Mouse (Mus musculus) CH12.LX (cell line): ENCODE data around the gene Slc25a44. TPM values are rescaled to one million over a fixed set of nuclear protein-coding genes. Genes with fewer than 3 reads are reported as not detected.
A peak's percentile ranks its signal among the peaks of the same experiment; 100 is the strongest.

Experiments used
- DNase-seq: peaks from one replicate; pipeline ENCODE4 v3.0.0-alpha.2; 2013; ENCODE audit errors: extremely low read depth
- H3K27ac ChIP-seq: 2 replicates; pipeline ENCODE4 v1.5.1; 2012; ENCODE audit warnings: low read depth, mild to moderate bottlenecking, control low read depth, moderate library complexity; ENCODE audit not compliant: insufficient read depth
- H3K27me3 ChIP-seq: replicated peaks from 2 replicates; pipeline ENCODE3; 2012; ENCODE audit warnings: inconsistent platforms
- H3K36me3 ChIP-seq, 2 experiments: replicated peaks in 1 of 2; 2 replicates each; pipeline versions ENCODE3 to v1.6.1; 2012; ENCODE audit warnings: inconsistent platforms in 1 of 2, low read length in 1 of 2, mild to moderate bottlenecking in 1 of 2, mixed read lengths in 1 of 2, moderate library complexity in 1 of 2; ENCODE audit not compliant: control insufficient read depth in 1 of 2, insufficient read depth in 1 of 2
- H3K4me1 ChIP-seq, 2 experiments: 2 replicates each; pipeline ENCODE4 v1.6.1; 2012; ENCODE audit warnings: inconsistent platforms in 1 of 2, moderate library complexity in 1 of 2; ENCODE audit not compliant: insufficient read depth in 2 of 2, control insufficient read depth in 1 of 2
- H3K4me2 ChIP-seq: 2 replicates; pipeline ENCODE4 v1.6.1; 2012; ENCODE audit warnings: low read depth, mild to moderate bottlenecking, control low read depth; ENCODE audit not compliant: poor library complexity, insufficient read depth, severe bottlenecking
- H3K4me3 ChIP-seq, 3 experiments: fragments of 150-350 bp in 1 of 3; sonication (generic) in 1 of 3; replicated peaks in 1 of 3; 2 replicates each; pipeline versions ENCODE3 to v1.5.1; 2011 to 2012; ENCODE audit warnings: low read depth in 2 of 3, low read length in 2 of 3, mild to moderate bottlenecking in 2 of 3, moderate library complexity in 2 of 3, control low read depth in 1 of 3, improper control_type of control experiment in 1 of 3, inconsistent platforms in 1 of 3, mixed read lengths in 1 of 3; ENCODE audit not compliant: poor library complexity in 1 of 3
- H3K79me2 ChIP-seq: replicated peaks from 2 replicates; pipeline ENCODE4 v1.6.1; 2012; ENCODE audit warnings: mild to moderate bottlenecking, moderate library complexity; ENCODE audit not compliant: control insufficient read depth, poor library complexity, insufficient read depth, severe bottlenecking; ENCODE audit errors: extremely low read depth
- H3K9ac ChIP-seq: 2 replicates; pipeline ENCODE4 v1.6.1; 2012; ENCODE audit warnings: low read depth, mild to moderate bottlenecking, control low read depth, moderate library complexity; ENCODE audit not compliant: insufficient read depth
- H3K9me3 ChIP-seq: replicated peaks from 2 replicates; pipeline ENCODE3; 2012; ENCODE audit warnings: low read length, inconsistent platforms, mixed read lengths
- BHLHE40 ChIP-seq: IDR thresholded peaks from 2 replicates; pipeline ENCODE4 v1.6.1; 2011; ENCODE audit warnings: mild to moderate bottlenecking, low read depth, low read length, improper control_type of control experiment
- CHD1 ChIP-seq: IDR thresholded peaks from 2 replicates; pipeline ENCODE4 v1.6.1; 2012; ENCODE audit warnings: low read depth, low read length, improper control_type of control experiment, inconsistent platforms
- CTCF ChIP-seq, 2 experiments: IDR thresholded peaks in 1 of 2; conservative IDR thresholded peaks in 1 of 2; 2 replicates each; pipeline ENCODE4 v1.5.1; 2011 to 2012; ENCODE audit warnings: low read depth in 2 of 2, low read length in 2 of 2, improper control_type of control experiment in 1 of 2, inconsistent platforms in 1 of 2, mild to moderate bottlenecking in 1 of 2, moderate library complexity in 1 of 2
- E2F4 ChIP-seq: IDR thresholded peaks from 2 replicates; pipeline ENCODE4 v1.6.1; 2011; ENCODE audit warnings: low read depth, low read length, improper control_type of control experiment; ENCODE audit not compliant: insufficient replicate concordance
- ELF1 ChIP-seq: IDR thresholded peaks from 2 replicates; pipeline ENCODE4 v1.6.1; 2014; ENCODE audit warnings: low read depth, mild to moderate bottlenecking, inconsistent platforms, low read length, improper control_type of control experiment
- EP300 ChIP-seq: IDR thresholded peaks from 2 replicates; pipeline ENCODE4 v1.6.1; 2011; ENCODE audit warnings: low read length, improper control_type of control experiment
- GABPA ChIP-seq: IDR thresholded peaks from 2 replicates; pipeline ENCODE4 v1.6.1; 2012; ENCODE audit warnings: low read depth, low read length, improper control_type of control experiment, inconsistent platforms; ENCODE audit not compliant: insufficient replicate concordance
- HCFC1 ChIP-seq: IDR thresholded peaks from 2 replicates; pipeline ENCODE4 v1.6.1; 2012; ENCODE audit warnings: low read depth, mild to moderate bottlenecking, inconsistent platforms, low read length, improper control_type of control experiment
- IRF4 ChIP-seq: IDR thresholded peaks from 2 replicates; pipeline ENCODE4 v1.6.1; 2014; ENCODE audit warnings: low read depth, mild to moderate bottlenecking, inconsistent platforms, low read length, improper control_type of control experiment
- JUND ChIP-seq: conservative IDR thresholded peaks from 2 replicates; pipeline ENCODE4 v1.6.1; 2011; ENCODE audit warnings: low read depth, low read length, improper control_type of control experiment
- KAT2A ChIP-seq: IDR thresholded peaks from 2 replicates; pipeline ENCODE4 v1.6.1; 2012; ENCODE audit warnings: low read length, improper control_type of control experiment, inconsistent platforms; ENCODE audit not compliant: insufficient replicate concordance
- MAX ChIP-seq: IDR thresholded peaks from 2 replicates; pipeline ENCODE4 v1.6.1; 2011; ENCODE audit warnings: low read length, improper control_type of control experiment
- MXI1 ChIP-seq: IDR thresholded peaks from 2 replicates; pipeline ENCODE4 v1.6.1; 2011; ENCODE audit warnings: mild to moderate bottlenecking, low read depth, low read length, improper control_type of control experiment
- MYC ChIP-seq: IDR thresholded peaks from 2 replicates; pipeline ENCODE4 v1.6.1; 2011; ENCODE audit warnings: low read depth, mild to moderate bottlenecking, improper control_type of control experiment, low read length
- NELFE ChIP-seq: IDR thresholded peaks from 2 replicates; pipeline ENCODE4 v1.6.1; 2011; ENCODE audit warnings: low read depth, low read length, improper control_type of control experiment
- NRF1 ChIP-seq: IDR thresholded peaks from 2 replicates; pipeline ENCODE4 v1.6.1; 2014; ENCODE audit warnings: low read depth, mild to moderate bottlenecking, inconsistent platforms, low read length, improper control_type of control experiment, moderate library complexity
- PAX5 ChIP-seq: IDR thresholded peaks from 2 replicates; pipeline ENCODE4 v1.6.1; 2012; ENCODE audit warnings: low read length, inconsistent platforms, mixed read lengths
- POLR2A ChIP-seq: IDR thresholded peaks from 2 replicates; pipeline ENCODE4 v1.6.1; 2011; ENCODE audit warnings: low read depth, mild to moderate bottlenecking, improper control_type of control experiment, low read length
- POLR2AphosphoS2 ChIP-seq: IDR thresholded peaks from 2 replicates; pipeline ENCODE4 v1.6.1; 2011; ENCODE audit warnings: low read depth, low read length, improper control_type of control experiment
- RAD21 ChIP-seq: IDR thresholded peaks from 2 replicates; pipeline ENCODE4 v1.6.1; 2011; ENCODE audit warnings: low read depth, mild to moderate bottlenecking, low read length, improper control_type of control experiment, moderate library complexity
- RCOR1 ChIP-seq: conservative IDR thresholded peaks from 2 replicates; pipeline ENCODE4 v1.6.1; 2012; ENCODE audit warnings: low read depth, mild to moderate bottlenecking, inconsistent platforms, low read length, improper control_type of control experiment
- SIN3A ChIP-seq: IDR thresholded peaks from 2 replicates; pipeline ENCODE4 v1.6.1; 2012; ENCODE audit warnings: low read length, improper control_type of control experiment, inconsistent platforms
- SMC3 ChIP-seq: IDR thresholded peaks from 2 replicates; pipeline ENCODE4 v1.6.1; 2011; ENCODE audit warnings: low read depth, low read length, improper control_type of control experiment
- TBP ChIP-seq: conservative IDR thresholded peaks from 2 replicates; pipeline ENCODE4 v1.6.1; 2011; ENCODE audit warnings: low read depth, low read length, improper control_type of control experiment
- TCF12 ChIP-seq: IDR thresholded peaks from 2 replicates; pipeline ENCODE4 v1.6.1; 2014; ENCODE audit warnings: low read depth, mild to moderate bottlenecking, inconsistent platforms, low read length, improper control_type of control experiment
- UBTF ChIP-seq: IDR thresholded peaks from 2 replicates; pipeline ENCODE4 v1.6.1; 2012; ENCODE audit warnings: low read depth, mild to moderate bottlenecking, inconsistent platforms, low read length, improper control_type of control experiment, moderate library complexity
- USF1 ChIP-seq: IDR thresholded peaks from 2 replicates; pipeline ENCODE4 v1.6.1; 2014; ENCODE audit warnings: low read depth, mild to moderate bottlenecking, inconsistent platforms, low read length, improper control_type of control experiment
- USF2 ChIP-seq: conservative IDR thresholded peaks from 2 replicates; pipeline ENCODE4 v1.6.1; 2011; ENCODE audit warnings: low read depth, low read length, improper control_type of control experiment
- ZC3H11A ChIP-seq: IDR thresholded peaks from 2 replicates; pipeline ENCODE4 v1.6.1; 2012; ENCODE audit warnings: low read depth, mild to moderate bottlenecking, inconsistent platforms, low read length, improper control_type of control experiment
- ZMIZ1 ChIP-seq: IDR thresholded peaks from 2 replicates; pipeline ENCODE4 v1.6.1; 2012; ENCODE audit warnings: low read depth, mild to moderate bottlenecking, inconsistent platforms, low read length, improper control_type of control experiment
- ZNF384 ChIP-seq: IDR thresholded peaks from 2 replicates; pipeline ENCODE4 v1.6.1; 2012; ENCODE audit warnings: low read depth, low read length, improper control_type of control experiment, inconsistent platforms
- dilution Hi-C: fragments of 300-500 bp; cut with MboI; formaldehyde crosslinking; loops from 2 replicates; pipeline ENCODE4 v1.14.3; 2020; ENCODE audit warnings: low sequenced_read_pairs; ENCODE audit not compliant: extremely low pct_unique_long_range_greater_than_20kb, extremely low pct_ligation_motif_present
- in situ Hi-C: fragments of 300-500 bp; cut with MboI; formaldehyde crosslinking; loops from 3 replicates; pipeline ENCODE4 v1.14.3; 2019; ENCODE audit warnings: low sequenced_read_pairs, low pct_ligation_motif_present, low pct_unique_long_range_greater_than_20kb, mixed read lengths
- polyA plus RNA-seq: library from polyadenylated mRNA; unstranded; fragments of >175 nt; gene quantifications from 2 replicates; pipeline ENCODE4 v1.2.1, GENCODE M21; 2012; ENCODE audit warnings: low read depth; ENCODE audit not compliant: insufficient read length
- total RNA-seq, 2 experiments: library from RNA; depleted of rRNA; stranded (reverse); fragments of 300-350 nt in 1 of 2; fragments of >200 nt in 1 of 2; gene quantifications; 2 replicates each; pipeline ENCODE4 v1.2.3; 2012 to 2014

The Slc25a44 gene
- total and polyA plus RNA-seq, 3 experiments, result 8.9 to 17.5 (median 13.2) TPM

DNA sequence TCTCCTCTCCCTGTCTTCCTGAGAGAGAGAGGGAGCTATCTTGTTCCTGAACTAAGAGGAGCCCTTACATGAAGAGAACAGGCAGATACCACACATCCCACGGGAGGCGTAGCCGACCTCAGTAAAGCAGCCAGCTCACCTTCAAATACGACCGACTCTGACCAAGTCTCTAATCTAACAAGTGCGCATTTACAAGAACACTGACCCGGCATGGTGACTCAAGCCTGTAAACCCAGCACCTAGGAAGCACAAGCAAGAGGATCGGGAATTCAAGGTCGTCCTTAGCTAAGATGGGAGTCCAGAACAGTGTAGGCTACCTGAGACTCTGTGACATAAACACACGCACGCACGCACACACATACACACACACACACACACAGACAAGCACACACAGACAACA, 17.5 kb upstream of the Slc25a44 start:
- no peak overlapping the region for H3K4me3 ChIP-seq
- no peaks in the 10 kb centered on the region for H3K27me3 ChIP-seq
- no peak for DNase-seq

DNA sequence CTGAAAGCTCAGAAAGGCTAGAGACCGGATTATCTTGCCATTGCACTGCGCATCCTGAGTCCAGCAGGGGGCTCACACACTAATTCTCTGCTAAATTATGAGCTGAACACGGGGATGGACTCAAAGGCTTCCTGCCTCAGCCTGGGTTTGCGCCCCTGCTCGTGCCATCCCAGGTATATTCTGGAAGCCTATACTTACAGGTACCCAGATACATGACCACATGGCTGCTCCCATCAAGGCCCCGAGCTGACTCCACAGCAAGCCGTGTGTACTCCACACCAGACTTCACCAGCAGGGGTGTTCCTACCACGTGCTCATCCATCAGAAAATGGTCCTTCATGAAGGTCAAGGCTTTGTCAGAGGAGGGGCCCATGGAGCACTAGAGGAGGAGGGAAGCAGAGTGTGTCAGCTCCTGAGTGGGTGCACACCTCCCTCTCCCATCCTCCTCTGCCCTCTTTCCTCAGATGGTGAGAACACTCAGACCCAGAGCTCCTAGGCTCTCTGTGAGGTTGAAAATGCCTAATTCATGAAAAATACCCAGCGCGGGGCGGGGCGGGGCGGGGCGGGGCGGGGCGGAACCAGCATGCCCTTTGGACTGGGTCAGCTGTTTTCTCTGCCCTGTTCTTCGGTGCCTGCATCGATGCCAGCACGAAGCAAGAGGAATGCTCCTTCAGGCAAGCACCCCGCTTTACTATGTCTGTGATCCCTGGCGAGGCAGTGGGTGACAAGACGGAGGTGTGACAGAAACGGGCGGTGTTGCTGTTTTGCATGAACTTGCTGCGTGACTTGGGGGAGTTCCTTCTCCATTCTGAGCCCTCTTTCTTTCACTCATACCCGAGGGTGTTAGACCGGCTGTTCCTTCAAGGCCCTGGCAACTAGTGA, 15.8 kb upstream of the Slc25a44 start:
- dilution Hi-C loops, result no loop called here
- H3K27ac ChIP-seq, result no peak overlapping the region

More for the DNA sequence above, 17.5 kb upstream of the Slc25a44 start:
- Histone ChIP-seq H3K9me3 (no peaks in the 10 kb centered on the region), H3K4me2 (no peak overlapping the region), H3K79me2 (no peaks in the 10 kb centered on the region), H3K4me1 (peaks cover 5 to 35% of the 10 kb centered on the region in 2 experiments), H3K36me3 (peaks cover 0 to 12% of the 10 kb centered on the region in 2 experiments), H3K9ac (no peak overlapping the region), H3K27ac (no peak overlapping the region)
- in situ Hi-C loops, result no loop called here
- no peak for TF ChIP-seq GABPA
- TF ChIP-seq POLR2A, result no peak
- no peak for TF ChIP-seq JUND
- no peak for TF ChIP-seq ZMIZ1
- TF ChIP-seq USF1, result no peak
- no peak for TF ChIP-seq BHLHE40
- no peak for TF ChIP-seq POLR2AphosphoS2
- no peak for TF ChIP-seq NRF1
- no peak for TF ChIP-seq SMC3
- no peak for TF ChIP-seq CHD1
- dilution Hi-C loops, result no loop called here

More for the DNA sequence above, 15.8 kb upstream of the Slc25a44 start:
- TF ChIP-seq MAX (peak; percentile 96), USF2 (peak; percentile 34; the same call in 1 of the 2 replicates), ZNF384 (no peak), RAD21 (peak; percentile 55), E2F4 (no peak), EP300 (no peak), ZC3H11A (peak; percentile 34; the same call in 1 of the 2 replicates), HCFC1 (0 out of 2 replicates have a peak, but pooled peaks have one; percentile 35), USF1 (peak; percentile 40), BHLHE40 (peak; percentile 73), RCOR1 (peak; percentile 46), MYC (peak; percentile 96), JUND (no peak), SIN3A (peak; percentile 50), IRF4 (no peak), NELFE (no peak), SMC3 (peak; percentile 90), PAX5 (no peak), TBP (0 out of 2 replicates have a peak, but pooled peaks have one; percentile 6), CTCF (conservative IDR thresholded peaks at IDR 0.05 in 1 of 2, IDR thresholded peaks at IDR 0.05 in 1 of 2; ENCODE audit: low read depth in 2 of 2, low read length in 2 of 2) (peak; percentile 54 to 87), MXI1 (peak; percentile 95), CHD1 (no peak), UBTF (no peak), TCF12 (0 out of 2 replicates have a peak, but pooled peaks have one; percentile 21), POLR2A (peak; percentile 78), ZMIZ1 (no peak), KAT2A (0 out of 2 replicates have a peak, but pooled peaks have one; percentile 46), ELF1 (peak; percentile 51; the same call in 1 of the 2 replicates)
- peaks cover 0 to 23% of the 10 kb centered on the region in 2 experiments; a peak in 2 of 4 replicates for H3K4me1 ChIP-seq
- H3K9ac ChIP-seq, result peak overlapping the region; percentile 39; the same call in 1 of the 2 replicates
- DNase-seq, result peak; percentile 76
- H3K27me3 ChIP-seq, result no peaks in the 10 kb centered on the region
- no peaks in the 10 kb centered on the region for H3K79me2 ChIP-seq
- peak overlapping the region; percentile 99 for H3K4me2 ChIP-seq
- peak overlapping the region; percentile 50 to 56 (median 53) for H3K4me3 ChIP-seq
- H3K36me3 ChIP-seq, result peaks cover 0 to 28% of the 10 kb centered on the region in 2 experiments
- in situ Hi-C loops, result no loop called here
- no peaks in the 10 kb centered on the region for H3K9me3 ChIP-seq
